26 mouse cellular contexts compared by ENCODE assay signal in genomic region chr2:6320153-6320552, GRCm38 (mm10).
"Had no signal": no experiment of that assay in that cellular context is flagged by ENCODE, and none has a peak within 500 bp of the region (broad histone marks: within the 10 kb centered on the region; RNA-seq: fewer than 3 reads in every experiment).

No protein-coding gene starts in this region.

- H3K9me3 ChIP-seq: heart, embryonic 10.5 days; heart, embryonic 12.5 days; hindbrain, embryonic 10.5 days; hindbrain, embryonic 12.5 days; kidney, embryonic 15.5 days; limb, embryonic 13.5 days; limb, embryonic 15.5 days; liver, embryonic 12.5 days had no signal

- H3K9ac ChIP-seq: heart, embryonic 12.5 days; hindbrain, embryonic 12.5 days; hindbrain, embryonic 14.5 days; kidney, embryonic 15.5 days; limb, embryonic 13.5 days; limb, embryonic 15.5 days; liver, embryonic 12.5 days; liver, embryonic 14.5 days had no signal

- H3K4me2 ChIP-seq: heart, embryonic 12.5 days; hindbrain, embryonic 12.5 days; hindbrain, embryonic 14.5 days; kidney, embryonic 15.5 days; limb, embryonic 13.5 days; limb, embryonic 15.5 days; liver, embryonic 12.5 days had no signal

- H3K27me3 ChIP-seq: heart, embryonic 12.5 days; hindbrain, embryonic 12.5 days; kidney, embryonic 15.5 days; limb, embryonic 13.5 days; limb, embryonic 15.5 days had no signal

- H3K27ac ChIP-seq: heart, embryonic 10.5 days; hindbrain, embryonic 10.5 days; hindbrain, embryonic 12.5 days; hindbrain, embryonic 14.5 days; kidney, embryonic 15.5 days; kidney, postnatal 0 days; limb, embryonic 13.5 days; limb, embryonic 15.5 days; liver, embryonic 12.5 days; liver, embryonic 14.5 days had no signal

- H3K4me3 ChIP-seq: heart, embryonic 10.5 days; heart, embryonic 12.5 days; hindbrain, embryonic 10.5 days; hindbrain, embryonic 12.5 days; kidney, embryonic 15.5 days; limb, embryonic 13.5 days; limb, embryonic 15.5 days; liver, embryonic 12.5 days had no signal

- H3K36me3 ChIP-seq: heart, embryonic 10.5 days; heart, embryonic 12.5 days; hindbrain, embryonic 10.5 days; hindbrain, embryonic 12.5 days; kidney, embryonic 15.5 days; limb, embryonic 13.5 days; limb, embryonic 15.5 days; liver, embryonic 12.5 days had no signal

- ATAC-seq: hindbrain, embryonic 16.5 days; intestine, embryonic 16.5 days; liver, embryonic 12.5 days had no signal

- DNase-seq: gastrocnemius, postnatal 10 days; gastrocnemius, postnatal 25 days; heart, adult 18-20 months; heart, postnatal 10 days; heart, postnatal 4 days; kidney, adult 11 months; kidney, adult 2 months; kidney, adult 9 months; kidney, postnatal 14 days; kidney, postnatal 36 days; layer of hippocampus, adult 9-11 months; layer of hippocampus, postnatal 36 days; left cerebral cortex, postnatal 4 days had no signal
